ENCODE assay signal across 7 mouse cellular contexts in the genomic region with DNA sequence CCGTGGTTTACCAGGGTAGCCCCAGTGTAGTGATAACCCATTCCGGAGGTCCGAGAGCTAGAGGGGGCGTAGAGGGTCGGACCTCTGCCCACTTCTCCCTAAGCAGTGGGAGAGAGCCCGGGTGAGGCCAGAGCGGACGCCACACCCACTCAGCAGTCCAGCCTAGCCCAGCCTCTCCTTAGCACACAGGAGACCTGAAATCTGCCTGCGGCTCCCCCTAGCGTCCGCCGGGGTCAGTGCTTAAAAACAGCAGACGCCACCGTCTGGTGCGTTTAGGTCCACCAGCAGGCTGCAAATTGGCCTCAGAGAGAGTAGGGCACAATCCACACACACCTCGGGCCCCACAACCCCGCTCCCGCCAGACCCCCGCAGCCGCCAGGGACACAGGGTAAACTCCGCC. TPM values are rescaled to one million over a fixed set of nuclear protein-coding genes. Genes with fewer than 3 reads are reported as not detected.
DNase-seq lines count a peak whose midpoint lies in the region; ATAC-seq and TF ChIP-seq lines count a peak whose summit lies in the region.

No protein-coding gene starts in this region.

- H3K4me1 ChIP-seq in embryonic facial prominence, embryonic 12.5 days = peaks cover 31% of the 10 kb centered on the region
- H3K4me1 ChIP-seq in heart, adult 2 months (ENCODE audit: control insufficient read depth, insufficient read depth, low read length) = peaks cover 6% of the 10 kb centered on the region
- H3K4me1 ChIP-seq in kidney, adult 2 months (ENCODE audit: control insufficient read depth, insufficient read depth, low read length) = no peaks in the 10 kb centered on the region
- H3K4me1 ChIP-seq in limb, embryonic 13.5 days = peaks cover 39% of the 10 kb centered on the region
- peaks cover 27% of the 10 kb centered on the region for H3K4me1 ChIP-seq in midbrain, embryonic 16.5 days (ENCODE audit: control insufficient read depth, insufficient read depth, low read length)
- H3K4me1 ChIP-seq in spleen, adult 2 months (ENCODE audit: control insufficient read depth, insufficient read depth, insufficient read length) = no peaks in the 10 kb centered on the region; the same call in 1 of the 2 replicates

- peaks cover 11% of the 10 kb centered on the region for H3K27me3 ChIP-seq in embryonic facial prominence, embryonic 12.5 days
- no peaks in the 10 kb centered on the region for H3K27me3 ChIP-seq in heart, adult 2 months (ENCODE audit: control insufficient read depth, insufficient read depth, low read length)
- no peaks in the 10 kb centered on the region for H3K27me3 ChIP-seq in kidney, adult 2 months (replicated peaks; ENCODE audit: control insufficient read depth, insufficient read depth, low read length)
- H3K27me3 ChIP-seq in limb, embryonic 13.5 days = peaks cover 45% of the 10 kb centered on the region
- H3K27me3 ChIP-seq in midbrain, embryonic 16.5 days (ENCODE audit: control insufficient read depth, insufficient read depth, low read depth, low read length) = no peaks in the 10 kb centered on the region; the same call in 1 of the 2 replicates
- no peaks in the 10 kb centered on the region; the same call in 1 of the 2 replicates for H3K27me3 ChIP-seq in spleen, adult 2 months (ENCODE audit: control insufficient read depth, insufficient read depth, low read length)

- TF ChIP-seq POLR2A in heart, adult 2 months (IDR thresholded peaks at IDR 0.05; ENCODE audit: insufficient read depth, low read depth, low read length) = no peak
- TF ChIP-seq POLR2A in kidney, adult 2 months (IDR thresholded peaks at IDR 0.05; ENCODE audit: low read depth, low read length) = no peak
- TF ChIP-seq POLR2A in spleen, adult 2 months (IDR thresholded peaks at IDR 0.05; ENCODE audit: low read depth, low read length) = no peak

- peak; percentile 54 for ATAC-seq in embryonic facial prominence, embryonic 12.5 days (ENCODE audit: insufficient number of reproducible peaks, insufficient read depth, low FRiP score, low TSS enrichment)
- ATAC-seq in limb, embryonic 13.5 days (ENCODE audit: low FRiP score, low read depth) = peak; percentile 82
- peak; percentile 67 for ATAC-seq in midbrain, embryonic 16.5 days

- peak overlapping the region; percentile 36 for H3K9ac ChIP-seq in embryonic facial prominence, embryonic 12.5 days
- peak overlapping the region; percentile 29 for H3K9ac ChIP-seq in heart, adult 2 months (ENCODE audit: low read depth, low read length)
- H3K9ac ChIP-seq in limb, embryonic 13.5 days = peak overlapping the region; percentile 48; the same call in 1 of the 2 replicates
- peak overlapping the region; percentile 54; the same call in 1 of the 2 replicates for H3K9ac ChIP-seq in midbrain, embryonic 16.5 days (ENCODE audit: low read depth, low read length)

- no peaks in the 10 kb centered on the region for H3K79me2 ChIP-seq in heart, adult 2 months (replicated peaks; ENCODE audit: control insufficient read depth, insufficient read depth, low read length)

- H3K36me3 ChIP-seq in embryonic facial prominence, embryonic 12.5 days = no peaks in the 10 kb centered on the region
- H3K36me3 ChIP-seq in heart, adult 2 months (ENCODE audit: control insufficient read depth, insufficient read depth, low read length) = no peaks in the 10 kb centered on the region
- no peaks in the 10 kb centered on the region for H3K36me3 ChIP-seq in kidney, adult 2 months (ENCODE audit: control insufficient read depth, insufficient read depth, low read length)
- no peaks in the 10 kb centered on the region for H3K36me3 ChIP-seq in limb, embryonic 13.5 days
- no peaks in the 10 kb centered on the region for H3K36me3 ChIP-seq in midbrain, embryonic 16.5 days (ENCODE audit: control insufficient read depth, insufficient read depth, low read length)
- H3K36me3 ChIP-seq in spleen, adult 2 months (ENCODE audit: control insufficient read depth, insufficient read depth, low read length) = no peaks in the 10 kb centered on the region

- TF ChIP-seq CTCF in heart, adult 2 months (IDR thresholded peaks at IDR 0.05) = peak; percentile 98; the same call in 1 of the 2 replicates
- TF ChIP-seq CTCF in kidney, adult 2 months (conservative IDR thresholded peaks at IDR 0.05; ENCODE audit: insufficient read depth, insufficient read length, low read depth, low read length) = peak; percentile 98
- TF ChIP-seq CTCF in spleen, adult 2 months (IDR thresholded peaks at IDR 0.05; ENCODE audit: extremely low read depth, insufficient read depth, insufficient read length, insufficient replicate concordance) = peak; percentile 91

- H3K4me3 ChIP-seq in embryonic facial prominence, embryonic 12.5 days = peak overlapping the region; percentile 36
- peak overlapping the region; percentile 56 for H3K4me3 ChIP-seq in heart, adult 2 months
- no peak overlapping the region for H3K4me3 ChIP-seq in kidney, adult 2 months (ENCODE audit: insufficient read depth, low read depth, low read length)
- peak overlapping the region; percentile 41 for H3K4me3 ChIP-seq in limb, embryonic 13.5 days
- H3K4me3 ChIP-seq in midbrain, embryonic 16.5 days (ENCODE audit: low read depth, low read length) = peak overlapping the region; percentile 29
- no peak overlapping the region for H3K4me3 ChIP-seq in spleen, adult 2 months (ENCODE audit: extremely low read depth, insufficient read depth, insufficient read length)

- no peak overlapping the region for H3K27ac ChIP-seq in embryonic facial prominence, embryonic 12.5 days
- H3K27ac ChIP-seq in heart, adult 2 months = peak overlapping the region; percentile 74
- peak overlapping the region; percentile 27 for H3K27ac ChIP-seq in kidney, adult 2 months (ENCODE audit: insufficient read depth, low read depth, low read length)
- H3K27ac ChIP-seq in limb, embryonic 13.5 days = peak overlapping the region; percentile 29
- no peak overlapping the region for H3K27ac ChIP-seq in midbrain, embryonic 16.5 days (ENCODE audit: low read length)
- peak overlapping the region; percentile 25; the same call in 1 of the 2 replicates for H3K27ac ChIP-seq in spleen, adult 2 months (ENCODE audit: insufficient read depth, low read length)

- intact Hi-C loops in heart, adult 2 months (cut with DNase I) = loop anchor here (1.0 to 5.0 kb wide), 3 partner anchors 12 to 141 kb away; partner anchors contain the start of gene Amn

- under 1% methylated on average over 21 of the region's 21 CpGs for WGBS in embryonic facial prominence, embryonic 12.5 days
- 1% methylated on average over 21 of the region's 21 CpGs for WGBS in heart, adult 2 months
- WGBS in kidney, adult 2 months = 1% methylated on average over 21 of the region's 21 CpGs
- WGBS in limb, embryonic 13.5 days = under 1% methylated on average over 21 of the region's 21 CpGs
- WGBS in midbrain, embryonic 16.5 days = 2% methylated on average over 21 of the region's 21 CpGs
- WGBS in spleen, adult 2 months = 3% methylated on average over 21 of the region's 21 CpGs

- TF ChIP-seq EP300 in heart, adult 2 months (IDR thresholded peaks at IDR 0.05; ENCODE audit: insufficient read depth, low read depth, low read length) = peak; percentile 72; the same call in 1 of the 2 replicates

- peak; percentile 94 to 96 for DNase-seq in adrenal gland, postnatal 36 days
- peak; percentile 90 to 92 for DNase-seq in heart, adult 2 months
- peak; percentile 95 for DNase-seq in kidney, adult 2 months
- DNase-seq in spleen, adult 2 months (ENCODE audit: low read depth in 1 of 2, low spot score in 2 of 2) = peak in 1 of 2 experiments; percentile 68

- peak overlapping the region; percentile 53 for H3K4me2 ChIP-seq in embryonic facial prominence, embryonic 12.5 days (replicated peaks)
- peak overlapping the region; percentile 68 for H3K4me2 ChIP-seq in limb, embryonic 13.5 days (replicated peaks)
- peak overlapping the region; percentile 62 for H3K4me2 ChIP-seq in midbrain, embryonic 16.5 days (ENCODE audit: low read length)

- no peaks in the 10 kb centered on the region for H3K9me3 ChIP-seq in embryonic facial prominence, embryonic 12.5 days
- no peaks in the 10 kb centered on the region for H3K9me3 ChIP-seq in limb, embryonic 13.5 days
- no peaks in the 10 kb centered on the region for H3K9me3 ChIP-seq in midbrain, embryonic 16.5 days (replicated peaks; ENCODE audit: control insufficient read depth, low read length, poor library complexity, severe bottlenecking)

RNA-seq across cellular contexts. Expression of gene Exoc3l4, which starts 3.5 kb away (rescaled TPM):
- 1 to 10 TPM; 4.8 to 6.7 TPM for total RNA-seq in adrenal gland, postnatal 36 days (2021)
- 8.0 and 8.9 TPM in 2 replicates for polyA plus RNA-seq in embryonic facial prominence, embryonic 12.5 days (2016; fragmentation: Nextera tagmentation; extraction: Ambion mirVana)
- 1 to 10 TPM; 2.5 to 2.7 TPM for total RNA-seq in heart, adult 2 months (2021)
- 9.2 and 10.9 TPM in 2 replicates for polyA plus RNA-seq in heart, adult 2 months (2012; rRNA removed)
- 42.9 and 50.5 TPM in 2 replicates for polyA plus RNA-seq in kidney, adult 2 months (2012; rRNA removed)
- polyA plus RNA-seq in limb, embryonic 13.5 days (2015; fragmentation: Nextera tagmentation; extraction: Ambion mirVana) = 6.6 and 6.9 TPM in 2 replicates
- polyA plus RNA-seq in midbrain, embryonic 16.5 days (2015; fragmentation: Nextera tagmentation; extraction: Ambion mirVana) = 2.0 and 2.1 TPM in 2 replicates
- polyA plus RNA-seq in spleen, adult 2 months (2012; rRNA removed) = 36.2 and 50.4 TPM in 2 replicates

RNA-seq across cellular contexts. Expression of gene Lbhd2, which starts 6.7 kb away (rescaled TPM):
- total RNA-seq in adrenal gland, postnatal 36 days (2021) = under 1 TPM in 1 of 2 experiments, not detected in 1; 0.59 TPM
- polyA plus RNA-seq in embryonic facial prominence, embryonic 12.5 days (2016; fragmentation: Nextera tagmentation; extraction: Ambion mirVana) = 0.60 and 1.2 TPM in 2 replicates
- total RNA-seq in heart, adult 2 months (2021) = not detected
- not detected in 2 replicates for polyA plus RNA-seq in heart, adult 2 months (2012; rRNA removed)
- polyA plus RNA-seq in kidney, adult 2 months (2012; rRNA removed) = 0.13 and 0.15 TPM in 2 replicates
- 9.5 and 13.8 TPM in 2 replicates for polyA plus RNA-seq in limb, embryonic 13.5 days (2015; fragmentation: Nextera tagmentation; extraction: Ambion mirVana)
- polyA plus RNA-seq in midbrain, embryonic 16.5 days (2015; fragmentation: Nextera tagmentation; extraction: Ambion mirVana) = 4.9 and 7.0 TPM in 2 replicates
- 2.0 and 3.5 TPM in 2 replicates for polyA plus RNA-seq in spleen, adult 2 months (2012; rRNA removed)

RNA-seq across cellular contexts. Expression of gene Tnfaip2, which starts 29.0 kb away (rescaled TPM):
- 10 to 100 TPM; 13.9 to 14.3 TPM for total RNA-seq in adrenal gland, postnatal 36 days (2021)
- polyA plus RNA-seq in embryonic facial prominence, embryonic 12.5 days (2016; fragmentation: Nextera tagmentation; extraction: Ambion mirVana) = 6.2 and 6.3 TPM in 2 replicates
- total RNA-seq in heart, adult 2 months (2021) = 10 to 100 TPM; 40.9 to 52.1 TPM
- polyA plus RNA-seq in heart, adult 2 months (2012; rRNA removed) = 40.2 and 52.0 TPM in 2 replicates
- polyA plus RNA-seq in kidney, adult 2 months (2012; rRNA removed) = 48.5 and 56.2 TPM in 2 replicates
- 7.4 and 7.8 TPM in 2 replicates for polyA plus RNA-seq in limb, embryonic 13.5 days (2015; fragmentation: Nextera tagmentation; extraction: Ambion mirVana)
- polyA plus RNA-seq in midbrain, embryonic 16.5 days (2015; fragmentation: Nextera tagmentation; extraction: Ambion mirVana) = 0.31 and 0.79 TPM in 2 replicates
- polyA plus RNA-seq in spleen, adult 2 months (2012; rRNA removed) = 46.4 and 51.9 TPM in 2 replicates

RNA-seq across cellular contexts. Expression of gene Cdc42bpb, which starts 35.8 kb away (rescaled TPM):
- total RNA-seq in adrenal gland, postnatal 36 days (2021) = 100 to 1,000 TPM; 112 to 153 TPM
- polyA plus RNA-seq in embryonic facial prominence, embryonic 12.5 days (2016; fragmentation: Nextera tagmentation; extraction: Ambion mirVana) = 35.0 and 41.8 TPM in 2 replicates
- 10 to 100 TPM; 55.3 to 58.5 TPM for total RNA-seq in heart, adult 2 months (2021)
- 105 and 106 TPM in 2 replicates for polyA plus RNA-seq in heart, adult 2 months (2012; rRNA removed)
- 164 and 208 TPM in 2 replicates for polyA plus RNA-seq in kidney, adult 2 months (2012; rRNA removed)
- 26.5 and 32.4 TPM in 2 replicates for polyA plus RNA-seq in limb, embryonic 13.5 days (2015; fragmentation: Nextera tagmentation; extraction: Ambion mirVana)
- 39.9 and 40.2 TPM in 2 replicates for polyA plus RNA-seq in midbrain, embryonic 16.5 days (2015; fragmentation: Nextera tagmentation; extraction: Ambion mirVana)
- polyA plus RNA-seq in spleen, adult 2 months (2012; rRNA removed) = 78.4 and 91.2 TPM in 2 replicates

Comparison
In these comparisons a context has a peak if more than half of its experiments do, and no peak if none do; other contexts are left out.
1. H3K27ac ChIP-seq: peak in heart, adult 2 months (single experiment), kidney, adult 2 months (single experiment), limb, embryonic 13.5 days (single experiment) and spleen, adult 2 months (single experiment); none in embryonic facial prominence, embryonic 12.5 days (single experiment) and midbrain, embryonic 16.5 days (single experiment).
2. H3K4me3 ChIP-seq: peak in embryonic facial prominence, embryonic 12.5 days (single experiment), heart, adult 2 months (single experiment), limb, embryonic 13.5 days (single experiment) and midbrain, embryonic 16.5 days (single experiment); none in kidney, adult 2 months (single experiment) and spleen, adult 2 months (single experiment).
3. Peak in every context shown above with its lines, with median percentiles within 50 percentile points of each other: ATAC-seq, H3K4me2 ChIP-seq, H3K9ac ChIP-seq and CTCF ChIP-seq.